In the genomic region with DNA sequence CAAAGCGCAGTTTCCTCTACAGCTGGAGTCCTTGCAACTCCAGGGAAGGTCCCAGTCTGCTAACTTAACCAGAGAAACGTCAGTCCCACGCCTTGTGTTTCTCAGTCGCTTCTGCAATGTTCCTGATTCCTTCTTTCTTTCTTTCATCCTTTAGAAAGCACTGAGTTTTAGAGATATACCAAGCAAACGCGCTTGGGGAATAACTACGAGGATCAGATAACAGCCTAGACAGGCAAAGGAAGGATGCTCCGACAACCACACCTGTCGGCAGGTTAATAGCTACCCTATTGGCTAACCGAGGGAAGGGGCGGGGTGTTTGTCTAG, we compare ENCODE assay signal across 8 mouse cellular contexts. TPM values are rescaled to one million over a fixed set of nuclear protein-coding genes. Genes with fewer than 3 reads are reported as not detected.
DNase-seq lines count a peak whose midpoint lies in the region; ATAC-seq and TF ChIP-seq lines count a peak whose summit lies in the region.

No protein-coding gene starts in this region.

- ATAC-seq in intestine, postnatal 0 days: no peak
- peak; percentile 0; the same call in 1 of the 2 replicates for ATAC-seq in midbrain, embryonic 16.5 days
- no peak for ATAC-seq in erythroid progenitor cell, adult 5-6 weeks (replicated peaks; ENCODE audit: low FRiP score, poor library complexity, severe bottlenecking)

- DNase-seq in gastrocnemius, postnatal 10 days: peak; percentile 74
- no peak for DNase-seq in gastrocnemius, postnatal 25 days
- peak; percentile 96 for DNase-seq in thymus, adult 2 months
- no peak for DNase-seq in thymus, postnatal 25 days
- no peak for DNase-seq in adrenal gland, postnatal 4 days (ENCODE audit: low spot score in 2 of 2)

- H3K4me2 ChIP-seq in intestine, postnatal 0 days (replicated peaks; ENCODE audit: low read depth): peak overlapping the region; percentile 56
- peak overlapping the region; percentile 70 for H3K4me2 ChIP-seq in midbrain, embryonic 16.5 days (ENCODE audit: low read length)

- no peak for TF ChIP-seq CTCF in thymus, adult 2 months (IDR thresholded peaks at IDR 0.05; ENCODE audit: borderline replicate concordance, control insufficient read depth, extremely low read depth, insufficient read depth, low read length, poor library complexity)
- TF ChIP-seq CTCF in intestine, postnatal 0 days (IDR thresholded peaks at IDR 0.05; ENCODE audit: low read depth): no peak

- H3K36me3 ChIP-seq in thymus, adult 2 months (ENCODE audit: control insufficient read depth, insufficient read depth, low read length): peaks cover 3% of the 10 kb centered on the region; the same call in 1 of the 2 replicates
- H3K36me3 ChIP-seq in intestine, postnatal 0 days (ENCODE audit: control insufficient read depth, insufficient read depth): peaks cover 23% of the 10 kb centered on the region
- H3K36me3 ChIP-seq in midbrain, embryonic 16.5 days (ENCODE audit: control insufficient read depth, insufficient read depth, low read length): peaks cover 11% of the 10 kb centered on the region

- no peak overlapping the region; the same call in 1 of the 2 replicates for H3K9ac ChIP-seq in intestine, postnatal 0 days (ENCODE audit: low read depth, low read length)
- peak overlapping the region; percentile 39 for H3K9ac ChIP-seq in midbrain, embryonic 16.5 days (ENCODE audit: low read depth, low read length)

- WGBS in thymus, adult 2 months: 1% methylated on average over 11 of the region's 11 CpGs
- WGBS in intestine, postnatal 0 days: under 1% methylated on average over 11 of the region's 11 CpGs
- WGBS in midbrain, embryonic 16.5 days: 1% methylated on average over 11 of the region's 11 CpGs

- no peaks in the 10 kb centered on the region for H3K27me3 ChIP-seq in thymus, adult 2 months (ENCODE audit: control insufficient read depth, insufficient read depth, low read length)
- H3K27me3 ChIP-seq in intestine, postnatal 0 days (replicated peaks; ENCODE audit: control insufficient read depth, insufficient read depth, low read length): no peaks in the 10 kb centered on the region
- H3K27me3 ChIP-seq in midbrain, embryonic 16.5 days (ENCODE audit: control insufficient read depth, insufficient read depth, low read depth, low read length): no peaks in the 10 kb centered on the region

- no peak for TF ChIP-seq POLR2A in thymus, adult 2 months (IDR thresholded peaks at IDR 0.05; ENCODE audit: control insufficient read depth, extremely low read depth, insufficient read depth, low read length, poor library complexity)

- no peaks in the 10 kb centered on the region for H3K9me3 ChIP-seq in intestine, postnatal 0 days (ENCODE audit: control insufficient read depth)
- H3K9me3 ChIP-seq in midbrain, embryonic 16.5 days (replicated peaks; ENCODE audit: control insufficient read depth, low read length, poor library complexity, severe bottlenecking): no peaks in the 10 kb centered on the region

- H3K4me1 ChIP-seq in thymus, adult 2 months (replicated peaks; ENCODE audit: control insufficient read depth, insufficient read depth, low read length): peaks cover 18% of the 10 kb centered on the region
- peaks cover 13% of the 10 kb centered on the region; the same call in 1 of the 2 replicates for H3K4me1 ChIP-seq in intestine, postnatal 0 days (replicated peaks; ENCODE audit: control insufficient read depth, insufficient read depth, low read length)
- peaks cover 37% of the 10 kb centered on the region for H3K4me1 ChIP-seq in midbrain, embryonic 16.5 days (ENCODE audit: control insufficient read depth, insufficient read depth, low read length)

- no peak overlapping the region for H3K27ac ChIP-seq in thymus, adult 2 months (ENCODE audit: control insufficient read depth, insufficient read depth, low read length)
- H3K27ac ChIP-seq in intestine, postnatal 0 days (ENCODE audit: low read depth, low read length): peak overlapping the region; percentile 55; the same call in 1 of the 2 replicates
- H3K27ac ChIP-seq in midbrain, embryonic 16.5 days (ENCODE audit: low read length): peak overlapping the region; percentile 64

- peak overlapping the region; percentile 1; the same call in 1 of the 2 replicates for H3K4me3 ChIP-seq in thymus, adult 2 months (ENCODE audit: control insufficient read depth, insufficient read depth, low read length)
- H3K4me3 ChIP-seq in intestine, postnatal 0 days (ENCODE audit: low read depth, low read length): peak overlapping the region; percentile 38
- H3K4me3 ChIP-seq in midbrain, embryonic 16.5 days (ENCODE audit: low read depth, low read length): peak overlapping the region; percentile 43

RNA-seq across cellular contexts. Expression of gene Cnot3, which starts 0.8 kb away (rescaled TPM):
- 10 to 100 TPM; 27.6 to 30.4 TPM for total RNA-seq in gastrocnemius, postnatal 10 days (2021)
- total RNA-seq in gastrocnemius, postnatal 25 days (2021): 10 to 100 TPM; 17.1 to 17.4 TPM
- polyA plus RNA-seq in thymus, adult 2 months (2012; rRNA removed): 185 and 202 TPM in 2 replicates
- polyA plus RNA-seq in intestine, postnatal 0 days (2015; fragmentation: Nextera tagmentation; extraction: Ambion mirVana): 19.9 and 20.8 TPM in 2 replicates
- polyA plus RNA-seq in midbrain, embryonic 16.5 days (2015; fragmentation: Nextera tagmentation; extraction: Ambion mirVana): 37.4 and 38.9 TPM in 2 replicates
- total RNA-seq in erythroid progenitor cell, adult 5-6 weeks (2015; ENCODE audit: low replicate concordance): 109 and 150 TPM in 2 replicates
- 47.9 and 91.2 TPM in 2 replicates for total RNA-seq in erythroid progenitor cell, adult 5-6 weeks (2017; ENCODE audit: low replicate concordance)
- 10 to 100 TPM; 65.7 to 68.9 TPM for total RNA-seq in adrenal gland, postnatal 4 days (2021)

RNA-seq across cellular contexts. Expression of gene Prpf31, which starts 14.5 kb away (rescaled TPM):
- total RNA-seq in gastrocnemius, postnatal 10 days (2021): 10 to 100 TPM; 30.8 to 31.6 TPM
- total RNA-seq in gastrocnemius, postnatal 25 days (2021): 10 to 100 TPM; 21.3 to 21.8 TPM
- 42.4 and 48.6 TPM in 2 replicates for polyA plus RNA-seq in thymus, adult 2 months (2012; rRNA removed)
- 27.8 and 29.8 TPM in 2 replicates for polyA plus RNA-seq in intestine, postnatal 0 days (2015; fragmentation: Nextera tagmentation; extraction: Ambion mirVana)
- polyA plus RNA-seq in midbrain, embryonic 16.5 days (2015; fragmentation: Nextera tagmentation; extraction: Ambion mirVana): 86.7 and 89.1 TPM in 2 replicates
- total RNA-seq in erythroid progenitor cell, adult 5-6 weeks (2015; ENCODE audit: low replicate concordance): 14.3 and 23.4 TPM in 2 replicates
- total RNA-seq in erythroid progenitor cell, adult 5-6 weeks (2017; ENCODE audit: low replicate concordance): 13.5 and 19.8 TPM in 2 replicates
- total RNA-seq in adrenal gland, postnatal 4 days (2021): 10 to 100 TPM; 54.7 to 59.0 TPM

RNA-seq across cellular contexts. Expression of gene Tfpt, which starts 14.6 kb away (rescaled TPM):
- total RNA-seq in gastrocnemius, postnatal 10 days (2021): 10 to 100 TPM; 13.1 to 18.2 TPM
- 10 to 100 TPM; 12.8 to 13.6 TPM for total RNA-seq in gastrocnemius, postnatal 25 days (2021)
- 9.4 and 12.5 TPM in 2 replicates for polyA plus RNA-seq in thymus, adult 2 months (2012; rRNA removed)
- 12.2 and 12.8 TPM in 2 replicates for polyA plus RNA-seq in intestine, postnatal 0 days (2015; fragmentation: Nextera tagmentation; extraction: Ambion mirVana)
- 31.8 and 37.2 TPM in 2 replicates for polyA plus RNA-seq in midbrain, embryonic 16.5 days (2015; fragmentation: Nextera tagmentation; extraction: Ambion mirVana)
- total RNA-seq in erythroid progenitor cell, adult 5-6 weeks (2015; ENCODE audit: low replicate concordance): 9.4 and 17.2 TPM in 2 replicates
- 10.0 and 10.8 TPM in 2 replicates for total RNA-seq in erythroid progenitor cell, adult 5-6 weeks (2017; ENCODE audit: low replicate concordance)
- total RNA-seq in adrenal gland, postnatal 4 days (2021): 10 to 100 TPM; 31.8 to 35.5 TPM

RNA-seq across cellular contexts. Expression of gene Leng1, which starts 21.3 kb away (rescaled TPM):
- total RNA-seq in gastrocnemius, postnatal 10 days (2021): 1 to 10 TPM; 5.6 to 6.9 TPM
- total RNA-seq in gastrocnemius, postnatal 25 days (2021): 1 to 10 TPM; 4.2 to 4.3 TPM
- 4.3 and 4.9 TPM in 2 replicates for polyA plus RNA-seq in thymus, adult 2 months (2012; rRNA removed)
- polyA plus RNA-seq in intestine, postnatal 0 days (2015; fragmentation: Nextera tagmentation; extraction: Ambion mirVana): 10.1 and 11.2 TPM in 2 replicates
- 12.6 and 13.2 TPM in 2 replicates for polyA plus RNA-seq in midbrain, embryonic 16.5 days (2015; fragmentation: Nextera tagmentation; extraction: Ambion mirVana)
- total RNA-seq in erythroid progenitor cell, adult 5-6 weeks (2015; ENCODE audit: low replicate concordance): 2.5 and 8.8 TPM in 2 replicates
- 2.7 and 3.0 TPM in 2 replicates for total RNA-seq in erythroid progenitor cell, adult 5-6 weeks (2017; ENCODE audit: low replicate concordance)
- 10 to 100 TPM in 1 of 2 experiments, 1 to 10 TPM in 1; 9.6 to 10.4 TPM for total RNA-seq in adrenal gland, postnatal 4 days (2021)

RNA-seq across cellular contexts. Expression of gene Ndufa3, which starts 27.1 kb away (rescaled TPM):
- 100 to 1,000 TPM; 680 to 749 TPM for total RNA-seq in gastrocnemius, postnatal 10 days (2021)
- 100 to 1,000 TPM; 951 to 953 TPM for total RNA-seq in gastrocnemius, postnatal 25 days (2021)
- polyA plus RNA-seq in thymus, adult 2 months (2012; rRNA removed): 231 and 311 TPM in 2 replicates
- polyA plus RNA-seq in intestine, postnatal 0 days (2015; fragmentation: Nextera tagmentation; extraction: Ambion mirVana): 703 and 717 TPM in 2 replicates
- polyA plus RNA-seq in midbrain, embryonic 16.5 days (2015; fragmentation: Nextera tagmentation; extraction: Ambion mirVana): 375 and 400 TPM in 2 replicates
- total RNA-seq in erythroid progenitor cell, adult 5-6 weeks (2015; ENCODE audit: low replicate concordance): 127 and 193 TPM in 2 replicates
- 80.0 and 93.3 TPM in 2 replicates for total RNA-seq in erythroid progenitor cell, adult 5-6 weeks (2017; ENCODE audit: low replicate concordance)
- total RNA-seq in adrenal gland, postnatal 4 days (2021): 100 to 1,000 TPM; 536 to 561 TPM

Comparison
In these comparisons a context has a peak if more than half of its experiments do, and no peak if none do; other contexts are left out.
1. DNase-seq: peak in gastrocnemius, postnatal 10 days (single experiment) and thymus, adult 2 months (single experiment); none in gastrocnemius, postnatal 25 days (single experiment), thymus, postnatal 25 days (single experiment) and adrenal gland, postnatal 4 days (0 of 2).
2. Peak in every context shown above with its lines, with median percentiles within 50 percentile points of each other: H3K4me3 ChIP-seq.